Comparison of ENCODE assay signal across 9 mouse cellular contexts in the genomic region with DNA sequence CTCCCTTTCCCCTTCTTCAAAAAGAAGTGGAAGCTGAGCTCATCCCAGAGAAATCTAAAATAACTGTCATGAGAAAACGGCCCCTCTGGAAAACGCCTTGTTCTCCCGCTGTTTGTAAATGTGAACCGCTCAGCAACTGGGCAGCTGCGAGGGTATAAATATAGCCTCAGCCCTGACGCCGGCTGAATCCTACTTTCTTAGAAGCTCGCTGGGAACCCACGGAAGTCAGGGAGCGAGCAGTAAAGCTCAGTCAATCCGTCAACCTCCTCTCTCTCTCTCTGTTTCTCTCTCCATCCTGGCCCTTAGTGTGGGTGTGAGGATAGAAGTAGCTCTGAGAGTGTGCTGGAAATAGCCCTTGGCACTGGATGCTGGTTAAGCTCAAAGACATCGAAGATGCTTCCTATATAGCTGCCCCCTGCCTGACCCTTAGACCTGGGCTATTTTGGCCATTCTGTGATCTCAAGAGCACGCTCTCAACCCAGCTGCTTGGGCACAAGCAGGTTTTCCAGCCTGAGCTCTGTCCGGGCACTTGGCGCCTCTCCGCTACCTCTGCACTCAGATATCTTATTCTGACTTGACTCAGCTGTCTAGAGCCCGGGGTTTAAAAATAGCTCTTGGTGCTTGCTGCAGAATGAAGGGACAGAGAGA.
DNase-seq lines count a peak whose midpoint lies in the region; ATAC-seq and TF ChIP-seq lines count a peak whose summit lies in the region.
"Had no signal": no experiment of that assay in that cellular context is flagged by ENCODE, and none has a peak within 500 bp of the region (broad histone marks: within the 10 kb centered on the region; RNA-seq: fewer than 3 reads in every experiment).

No protein-coding gene starts in this region.

- ATAC-seq in liver, embryonic 14.5 days (ENCODE audit: insufficient read depth) = no peak
- ATAC-seq in erythroblast, adult 5-6 weeks (replicated peaks; ENCODE audit: low FRiP score, poor library complexity, severe bottlenecking) = no peak

- H3K9ac ChIP-seq in liver, embryonic 14.5 days (replicated peaks) = no peak overlapping the region
- H3K9ac ChIP-seq: hindbrain, embryonic 12.5 days had no signal

- no peak for TF ChIP-seq CTCF in brain, embryonic 14.5 days (IDR thresholded peaks at IDR 0.05; ENCODE audit: borderline replicate concordance, extremely low read depth, insufficient read depth, insufficient read length)
- TF ChIP-seq CTCF in liver, embryonic 14.5 days (IDR thresholded peaks at IDR 0.05; ENCODE audit: low read depth) = no peak

- WGBS in heart, embryonic 10.5 days = 40% methylated on average over 17 of the region's 17 CpGs
- 39% methylated on average over 17 of the region's 17 CpGs for WGBS in liver, embryonic 14.5 days (ENCODE audit: insufficient replicate concordance)

- peaks cover 71% of the 10 kb centered on the region for H3K4me1 ChIP-seq in heart, embryonic 10.5 days
- H3K4me1 ChIP-seq in liver, embryonic 14.5 days (replicated peaks; ENCODE audit: control insufficient read depth in 2 of 2, insufficient read depth in 2 of 2, low read length in 1 of 2) = peaks cover 8 to 30% of the 10 kb centered on the region in 2 experiments

- H3K27ac ChIP-seq in heart, embryonic 10.5 days = peak overlapping the region; percentile 88
- H3K27ac ChIP-seq in liver, embryonic 14.5 days = no peak overlapping the region
- H3K27ac ChIP-seq: hindbrain, embryonic 12.5 days had no signal

- TF ChIP-seq POLR2A in brain, embryonic 14.5 days (IDR thresholded peaks at IDR 0.05; ENCODE audit: borderline replicate concordance, extremely low read depth, insufficient read depth, insufficient read length, poor library complexity, severe bottlenecking) = no peak

- H3K4me3 ChIP-seq in heart, embryonic 10.5 days = peak overlapping the region; percentile 36
- no peak overlapping the region for H3K4me3 ChIP-seq in liver, embryonic 14.5 days (ENCODE audit: insufficient read depth in 1 of 2, low read depth in 2 of 2, low read length in 2 of 2)
- H3K4me3 ChIP-seq: hindbrain, embryonic 12.5 days had no signal

- intact Hi-C loops in heart, postnatal 25 days (cut with DNase I) = no loop called here

- H3K36me3 ChIP-seq in heart, embryonic 10.5 days = no peaks in the 10 kb centered on the region
- H3K36me3 ChIP-seq in liver, embryonic 14.5 days (replicated peaks; ENCODE audit: control insufficient read depth, insufficient read depth, low read depth) = no peaks in the 10 kb centered on the region
- H3K36me3 ChIP-seq: hindbrain, embryonic 12.5 days had no signal

- peak; percentile 91 for DNase-seq in heart, adult 11 months
- no peak for DNase-seq in heart, postnatal 25 days (ENCODE audit: low spot score)
- peak; percentile 24 for DNase-seq in brain, embryonic 14.5 days (ENCODE audit: low read depth)
- DNase-seq in heart, embryonic 10.5 days (ENCODE audit: low spot score) = peak; percentile 90
- DNase-seq in liver, embryonic 14.5 days (ENCODE audit: low read depth in 3 of 3, low spot score in 3 of 3) = no peak
- DNase-seq in cerebellum, adult 9-10 months = no peak
- no peak for DNase-seq in testis, postnatal 10 days (ENCODE audit: low spot score)

- no peak for TF ChIP-seq EP300 in liver, embryonic 14.5 days (IDR thresholded peaks at IDR 0.05; ENCODE audit: low read depth)

- no peaks in the 10 kb centered on the region for H3K27me3 ChIP-seq in heart, embryonic 10.5 days (ENCODE audit: insufficient read depth, poor library complexity, severe bottlenecking)
- no peaks in the 10 kb centered on the region for H3K27me3 ChIP-seq in liver, embryonic 14.5 days (ENCODE audit: control insufficient read depth, insufficient read depth, low read length)
- H3K27me3 ChIP-seq: hindbrain, embryonic 12.5 days had no signal

- H3K4me2 ChIP-seq in liver, embryonic 14.5 days (ENCODE audit: low read depth) = peak overlapping the region; percentile 13; the same call in 1 of the 2 replicates
- H3K4me2 ChIP-seq: hindbrain, embryonic 12.5 days had no signal

- no peaks in the 10 kb centered on the region for H3K9me3 ChIP-seq in heart, embryonic 10.5 days
- H3K9me3 ChIP-seq in liver, embryonic 14.5 days (ENCODE audit: control insufficient read depth, low read length) = no peaks in the 10 kb centered on the region
- H3K9me3 ChIP-seq: hindbrain, embryonic 12.5 days had no signal

Comparison
In these comparisons a context has a peak if more than half of its experiments do, and no peak if none do; other contexts are left out.
1. DNase-seq: peak in heart, adult 11 months (single experiment), brain, embryonic 14.5 days (single experiment) and heart, embryonic 10.5 days (single experiment); none in heart, postnatal 25 days (single experiment), liver, embryonic 14.5 days (0 of 3), cerebellum, adult 9-10 months (single experiment) and testis, postnatal 10 days (single experiment).